Mouse (Mus musculus): ENCODE data around the gene Mypn. TPM values are rescaled to one million over a fixed set of nuclear protein-coding genes. Genes with fewer than 3 reads are reported as not detected.
A peak's percentile ranks its signal among the peaks of the same experiment; 100 is the strongest.

Mypn gene
- 1 to 10 TPM; 3.0 to 3.2 TPM for total RNA-seq (2021)
- long read RNA-seq, experiment 1: 0 reads
- long read RNA-seq, experiment 2, partial matches to known transcripts: 0 of 1 reads
- long read RNA-seq, experiment 2, other reads (novel, unspliced or antisense): 1 of 1 reads

DNA sequence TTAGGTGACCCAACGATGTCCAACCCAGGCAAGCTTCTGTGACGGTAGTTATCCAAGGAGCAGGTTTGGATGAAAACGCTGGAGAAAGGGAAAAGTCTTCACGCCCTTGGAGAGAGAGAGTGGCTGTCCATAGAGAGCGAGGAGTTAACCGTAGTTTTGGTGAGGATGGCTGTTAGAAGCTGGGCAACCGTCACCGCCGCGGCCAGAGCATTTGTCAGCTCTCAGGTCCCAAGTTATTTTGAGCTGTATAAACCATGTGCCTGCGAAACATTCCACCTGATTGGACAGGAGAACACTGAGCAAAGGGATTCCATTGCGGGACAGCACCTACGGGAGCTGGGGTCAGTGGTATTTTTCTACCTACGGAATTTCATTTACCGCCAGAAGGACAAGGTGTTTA is at the start of gene Mypn:
Mypn (minus strand) TSS at position 225 of the 400 bp plus-strand sequence.
- DNase-seq (ENCODE audit: low spot score in 2 of 2): no peak

DNA sequence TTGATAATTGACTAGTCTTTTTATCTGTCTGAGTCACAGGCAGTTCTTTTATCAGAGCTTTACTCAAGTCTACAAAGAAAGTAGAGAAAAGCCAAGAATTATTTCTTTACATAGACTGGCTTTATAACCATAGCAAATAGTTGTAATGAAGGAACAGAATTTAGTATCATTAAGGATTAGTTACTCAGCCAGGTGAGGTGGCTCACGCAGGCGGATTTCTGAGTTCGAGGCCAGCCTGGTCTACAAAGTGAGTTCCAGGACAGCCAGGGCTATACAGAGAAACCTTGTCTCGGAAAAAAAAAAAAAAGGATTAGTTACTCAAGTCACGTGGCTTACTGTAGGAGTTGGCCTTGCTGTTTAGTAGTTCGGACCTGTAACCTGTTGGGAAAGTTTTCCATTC is 44.7 kb upstream of the Mypn start:
- DNase-seq (ENCODE audit: low spot score in 2 of 2): no peak

DNA sequence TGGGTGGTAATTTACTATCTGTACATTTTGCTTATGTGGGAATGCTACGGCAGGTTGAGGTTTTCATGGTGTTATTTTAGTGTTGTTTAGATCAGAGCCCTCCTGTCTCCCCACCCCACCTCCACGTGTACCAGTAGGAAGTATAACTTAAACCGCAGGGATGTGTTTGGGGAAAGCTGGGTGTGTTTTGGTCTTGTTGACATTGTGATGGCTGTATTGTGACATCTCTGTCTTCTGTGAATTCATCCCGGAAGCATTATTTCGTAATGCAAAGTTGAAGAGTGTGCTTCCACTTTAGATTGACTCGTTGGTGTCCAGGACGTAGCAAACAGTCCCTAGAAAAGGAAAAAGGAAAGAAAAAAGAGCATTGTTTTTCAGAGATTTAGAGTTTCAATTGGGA is 43.7 kb upstream of the Mypn start:
- DNase-seq (ENCODE audit: low spot score in 2 of 2): no peak

DNA sequence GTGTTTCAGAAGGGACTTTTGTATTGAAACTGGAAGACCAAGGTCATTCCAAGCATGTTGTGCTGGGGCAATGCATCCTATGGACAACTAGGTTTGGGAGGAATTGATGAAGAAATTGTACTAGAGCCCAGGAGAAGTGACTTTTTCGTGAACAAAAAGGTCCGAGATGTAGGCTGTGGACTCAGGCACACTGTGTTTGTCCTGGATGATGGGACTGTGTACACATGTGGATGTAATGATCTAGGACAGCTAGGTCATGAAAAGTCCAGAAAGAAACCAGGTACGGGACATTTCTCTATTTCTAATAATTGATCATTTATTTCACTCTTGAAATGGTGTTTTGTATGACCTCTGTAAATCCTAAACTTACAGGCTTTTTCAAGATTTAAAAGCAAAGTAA is 42.1 kb upstream of the Mypn start:
- DNase-seq (ENCODE audit: low spot score in 2 of 2): no peak

DNA sequence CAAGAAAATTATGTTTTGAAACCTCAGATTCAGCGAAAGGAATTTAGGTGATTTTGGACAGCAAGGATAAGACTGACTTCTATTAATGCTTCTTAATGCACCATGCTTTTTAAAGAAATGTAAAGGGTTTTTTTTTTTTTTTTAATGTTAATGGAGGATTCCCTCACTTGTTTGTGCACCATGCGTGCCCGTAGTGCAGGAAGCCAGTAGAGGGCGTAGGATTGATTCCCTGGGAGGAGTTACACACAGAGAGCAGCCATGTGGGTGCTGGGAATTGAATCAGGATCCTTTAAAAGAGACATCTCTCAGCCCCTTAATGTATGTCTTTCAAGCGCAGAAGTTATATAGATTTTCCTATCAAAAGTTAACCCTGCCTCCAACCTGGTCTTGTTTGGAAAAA is 41.0 kb upstream of the Mypn start:
- no peak for DNase-seq (ENCODE audit: low spot score in 2 of 2)

DNA sequence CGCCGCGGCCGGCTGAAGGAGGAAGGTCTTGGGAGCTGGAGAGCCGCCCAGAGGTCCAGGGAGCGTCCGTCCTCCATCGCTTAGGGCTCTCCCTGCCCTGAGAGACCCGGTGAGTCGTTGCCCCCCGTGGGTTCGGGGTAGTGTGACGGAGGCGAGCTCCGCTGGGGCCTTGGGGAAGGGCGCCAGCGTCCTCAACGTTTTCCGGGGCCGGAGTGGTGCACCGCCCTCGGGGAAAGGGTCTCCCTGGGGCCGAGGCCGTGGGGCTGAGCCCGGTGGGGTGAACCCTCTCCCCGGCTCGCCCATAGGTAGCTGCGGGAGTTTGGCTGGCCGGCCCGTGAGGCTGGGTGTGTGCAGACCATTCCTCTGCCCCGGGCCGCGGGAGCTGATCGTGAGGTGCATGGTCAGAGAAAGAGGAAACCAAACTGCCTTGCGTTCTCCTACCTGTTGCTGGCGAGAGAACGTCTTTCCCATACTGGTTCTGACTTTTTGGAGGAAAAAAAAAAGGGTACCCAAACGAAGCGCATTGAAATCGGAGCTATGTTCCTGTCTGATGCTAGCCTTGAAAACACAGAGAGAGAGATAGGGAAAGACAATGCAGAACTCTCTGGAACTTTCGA is 40.4 kb upstream of the Mypn start:
- DNase-seq (ENCODE audit: low spot score in 2 of 2): no peak

DNA sequence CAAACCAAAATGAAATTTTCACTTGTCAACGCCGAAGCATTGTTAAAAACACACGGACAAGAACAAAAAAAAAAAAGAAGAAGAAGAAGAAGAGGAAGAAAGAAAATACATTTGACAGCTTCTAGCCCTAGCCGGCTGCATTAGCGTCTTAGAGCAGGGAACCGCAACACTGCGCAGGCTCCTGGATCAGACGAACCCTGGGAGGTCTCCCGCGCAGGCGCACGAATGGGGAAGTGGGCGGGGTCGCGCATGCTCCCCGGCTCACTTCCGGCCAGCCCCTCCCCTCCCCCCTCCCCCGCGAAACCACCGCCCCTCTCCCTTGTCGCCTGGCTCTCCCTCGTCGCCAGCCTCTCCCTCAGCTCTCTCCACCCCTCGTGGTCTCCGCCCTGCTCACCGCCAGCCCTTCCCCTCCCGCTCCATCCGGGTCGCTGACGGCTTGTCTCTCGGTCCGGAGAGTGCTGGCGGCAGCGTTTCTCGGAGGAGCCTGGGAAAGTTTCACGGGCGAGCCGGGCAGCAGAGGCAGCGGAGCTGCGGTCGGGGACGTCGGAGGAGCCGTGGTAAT is 39.8 kb upstream of the Mypn start, which contains the start of gene Herc4:
Herc4 (plus strand) TSS at position 318 of the 562 bp plus-strand sequence.
- DNase-seq (ENCODE audit: low spot score in 2 of 2): peak; percentile 91 to 95

DNA sequence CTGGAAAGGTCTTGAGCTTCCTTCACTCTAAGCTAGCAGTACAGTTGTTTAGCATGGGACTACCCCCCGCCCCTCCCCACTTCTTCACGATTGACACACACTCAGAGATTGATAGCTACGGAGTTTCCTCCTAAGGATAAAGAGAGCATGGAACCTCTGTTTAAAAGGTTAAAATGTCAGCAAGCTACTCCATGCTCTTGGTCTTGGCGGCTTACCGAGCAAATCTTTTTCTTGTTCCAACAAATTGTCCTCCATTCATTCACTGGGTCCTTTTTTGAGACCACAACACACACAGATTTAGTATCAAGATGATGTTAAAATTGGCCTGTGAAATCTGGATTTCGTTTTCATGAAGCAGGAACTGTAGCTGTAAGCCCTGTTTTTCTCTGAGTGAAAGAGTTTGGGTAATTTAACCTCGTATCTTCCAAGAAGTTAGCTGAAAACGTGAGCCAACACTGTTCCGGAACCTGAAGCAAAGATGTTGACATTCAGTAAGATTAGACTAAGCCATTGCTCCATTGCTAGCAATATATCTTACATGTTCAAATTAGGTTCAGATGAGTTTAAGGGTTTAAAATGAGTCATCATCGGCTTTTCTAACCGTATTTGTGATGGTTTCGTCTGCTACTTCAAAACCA is 39.2 kb upstream of the Mypn start:
- no peak for DNase-seq (ENCODE audit: low spot score in 2 of 2)

DNA sequence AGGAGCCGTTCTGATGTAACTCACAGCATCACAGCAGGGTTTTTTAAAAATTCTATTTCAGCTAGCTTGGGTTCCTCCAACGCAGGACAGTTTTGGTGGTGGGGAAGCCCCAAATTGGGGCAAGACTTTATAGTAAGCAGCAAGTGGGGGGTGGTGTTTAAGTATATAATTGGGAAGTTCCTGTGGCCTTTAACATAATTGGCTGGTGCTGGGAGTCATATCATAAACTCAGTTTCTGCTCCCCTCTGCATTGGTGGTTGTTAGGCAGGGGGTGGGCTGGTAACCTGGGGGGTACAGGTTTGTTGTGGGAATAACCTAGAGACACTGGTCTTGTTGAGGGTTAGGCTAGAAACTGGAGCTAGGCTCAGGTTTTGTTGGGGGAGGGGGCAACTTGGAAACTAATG is 37.1 kb upstream of the Mypn start:
- DNase-seq (ENCODE audit: low spot score in 2 of 2): no peak

DNA sequence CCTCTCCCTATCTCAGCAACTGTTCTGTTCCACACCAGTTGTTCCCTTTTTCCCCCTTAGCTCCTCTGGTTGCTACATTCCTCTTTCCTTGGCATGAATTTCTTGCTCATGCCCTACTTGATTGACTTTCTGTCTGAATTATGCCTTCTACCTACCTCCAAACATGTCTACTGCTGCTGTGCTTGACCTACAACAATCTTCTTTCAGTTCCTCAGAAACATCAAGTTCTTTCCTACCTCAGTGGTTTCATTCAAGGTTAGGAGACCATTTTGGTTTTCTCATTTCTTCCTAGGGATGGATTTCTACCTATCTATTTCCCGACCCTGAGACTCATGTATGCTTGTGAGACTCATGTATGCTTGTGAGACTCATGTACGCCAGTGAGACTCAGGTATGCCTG is 36.1 kb upstream of the Mypn start:
- DNase-seq (ENCODE audit: low spot score in 2 of 2): no peak

DNA sequence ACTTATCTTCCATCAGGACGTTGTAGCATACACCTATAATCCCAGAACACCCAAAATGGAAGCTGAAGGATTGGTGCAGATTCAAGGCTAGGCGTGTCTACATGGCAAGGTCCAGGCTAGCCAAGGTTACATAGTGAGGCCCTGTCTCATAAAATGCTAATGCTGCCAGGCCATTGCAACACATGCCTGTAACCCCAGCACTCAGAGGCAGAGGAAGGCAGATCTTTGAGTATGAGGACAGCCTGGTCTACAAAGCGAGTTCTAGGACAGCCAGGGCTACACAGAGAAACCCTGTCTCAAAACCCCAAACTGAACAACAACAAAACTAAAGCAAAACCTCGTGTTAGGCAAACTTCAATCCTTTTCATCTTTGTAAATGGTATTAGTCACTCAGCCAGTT is 34.3 kb upstream of the Mypn start:
- DNase-seq (ENCODE audit: low spot score in 2 of 2): no peak

DNA sequence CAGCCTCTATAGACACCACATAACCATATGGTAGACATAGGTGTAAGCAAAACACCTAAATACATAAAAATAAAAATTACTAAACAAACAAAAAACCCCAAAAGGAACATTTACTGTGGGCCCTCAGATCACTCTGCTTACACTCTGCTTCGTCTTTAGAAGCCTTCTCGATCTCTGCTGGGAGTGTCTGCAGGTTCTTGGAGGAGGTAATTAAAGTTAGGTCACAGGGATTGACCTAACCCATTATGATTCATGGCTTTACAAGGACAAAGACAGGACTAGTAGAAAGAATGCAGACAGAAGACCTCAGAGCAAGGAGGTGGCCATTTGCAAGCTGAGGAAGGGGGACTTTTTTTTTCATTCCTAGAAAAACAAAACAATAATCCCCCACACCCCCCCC is 33.5 kb upstream of the Mypn start:
- no peak for DNase-seq (ENCODE audit: low spot score in 2 of 2)

DNA sequence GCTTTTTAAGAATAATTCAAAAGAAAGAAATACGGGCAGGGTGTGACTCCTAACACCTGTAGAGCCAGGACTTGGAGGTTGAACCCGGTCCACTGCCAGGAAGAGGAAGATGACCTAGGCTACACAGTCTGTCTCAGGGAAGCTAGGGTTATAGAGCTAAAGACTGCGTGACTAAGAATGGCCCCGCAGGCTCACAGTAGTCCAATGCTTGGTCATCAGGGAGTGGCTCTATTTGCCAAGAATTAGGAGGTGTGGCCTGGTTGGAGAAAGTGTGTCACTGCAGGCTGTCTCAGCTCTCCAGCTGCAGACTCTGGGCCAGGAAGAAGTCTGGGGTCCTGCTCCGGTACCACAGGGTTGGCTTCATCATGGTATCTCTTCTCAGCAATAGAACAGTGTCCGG is 32.9 kb upstream of the Mypn start:
- no peak for DNase-seq (ENCODE audit: low spot score in 2 of 2)

DNA sequence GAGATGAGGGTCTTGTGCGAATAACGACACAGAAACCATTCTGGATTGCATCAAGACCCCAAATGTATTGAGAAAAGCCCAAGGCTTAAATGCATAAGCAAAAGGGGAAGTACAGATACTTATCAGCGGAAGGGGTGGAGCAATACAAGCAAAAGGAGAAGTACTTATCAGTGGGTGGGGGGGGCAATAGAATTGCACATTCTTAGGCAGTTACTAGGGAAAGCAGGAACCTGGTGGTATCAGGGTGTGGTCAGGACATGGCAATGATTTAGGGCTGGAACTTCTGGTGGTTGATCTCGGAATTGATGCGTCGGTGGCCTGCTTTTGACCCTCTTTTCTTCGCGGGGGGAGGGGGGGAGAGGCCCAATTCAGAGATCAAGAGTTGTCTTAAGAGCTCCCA is 32.1 kb upstream of the Mypn start:
- DNase-seq (ENCODE audit: low spot score in 2 of 2): no peak

DNA sequence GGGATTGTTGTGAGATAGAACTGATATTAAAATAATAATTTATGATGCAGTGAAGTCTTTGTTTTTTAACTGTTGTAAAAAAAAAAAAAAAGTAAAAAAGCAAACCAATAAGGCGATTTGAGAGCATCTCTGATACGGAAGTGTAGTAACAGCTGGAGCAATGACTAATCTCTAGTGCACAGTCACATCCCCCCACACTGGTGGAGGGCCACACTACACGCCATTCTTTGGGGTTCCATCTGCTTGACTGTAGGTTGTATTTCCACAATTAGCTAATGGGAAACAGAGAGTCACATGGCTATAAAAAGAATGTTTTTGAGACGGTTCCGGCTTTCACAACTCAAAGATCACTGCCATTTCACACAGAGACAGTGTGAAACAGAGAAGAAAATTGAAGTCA is 30.4 kb upstream of the Mypn start:
- DNase-seq (ENCODE audit: low spot score in 2 of 2): peak in 1 of 2 experiments; percentile 8

DNA sequence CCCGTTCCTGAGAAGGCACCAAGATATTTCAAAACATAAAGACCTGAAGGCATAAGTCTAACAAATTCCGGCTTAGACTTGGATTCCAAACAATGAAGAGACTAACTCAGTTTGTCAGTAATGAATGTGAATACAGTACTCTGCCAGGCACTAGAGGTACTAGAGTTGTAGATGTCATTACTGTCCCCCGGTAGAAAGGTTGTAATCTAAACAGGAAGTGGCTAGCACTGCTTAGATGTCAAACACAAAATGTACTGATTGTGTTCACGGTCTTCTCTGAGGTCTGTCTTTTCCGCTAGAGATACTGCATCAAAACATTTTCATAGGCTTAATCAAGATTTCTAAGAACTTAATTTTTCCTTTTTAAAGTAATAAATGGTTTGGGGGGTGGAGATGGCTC is 27.9 kb upstream of the Mypn start:
- no peak for DNase-seq (ENCODE audit: low spot score in 2 of 2)

DNA sequence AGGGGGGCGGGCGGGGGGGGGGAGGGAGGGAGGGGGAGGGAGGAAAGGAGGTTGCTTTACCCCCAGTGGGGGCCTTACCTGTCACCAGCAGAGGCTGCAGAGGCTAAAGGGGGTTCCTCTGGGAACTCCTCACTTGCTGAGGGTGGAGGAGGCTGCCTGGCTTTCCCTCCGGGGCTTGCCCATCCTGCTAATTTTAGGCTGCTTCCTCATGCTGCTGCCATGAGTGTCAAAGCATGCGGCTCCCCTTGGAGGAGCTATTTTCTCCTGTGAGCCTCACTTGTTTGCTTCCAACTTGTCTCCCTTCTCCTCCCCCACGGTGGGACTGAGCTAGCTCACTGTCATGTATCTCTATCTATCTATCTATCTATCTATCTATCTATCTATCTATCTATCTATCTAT is 27.1 kb upstream of the Mypn start:
- no peak for DNase-seq (ENCODE audit: low spot score in 2 of 2)

DNA sequence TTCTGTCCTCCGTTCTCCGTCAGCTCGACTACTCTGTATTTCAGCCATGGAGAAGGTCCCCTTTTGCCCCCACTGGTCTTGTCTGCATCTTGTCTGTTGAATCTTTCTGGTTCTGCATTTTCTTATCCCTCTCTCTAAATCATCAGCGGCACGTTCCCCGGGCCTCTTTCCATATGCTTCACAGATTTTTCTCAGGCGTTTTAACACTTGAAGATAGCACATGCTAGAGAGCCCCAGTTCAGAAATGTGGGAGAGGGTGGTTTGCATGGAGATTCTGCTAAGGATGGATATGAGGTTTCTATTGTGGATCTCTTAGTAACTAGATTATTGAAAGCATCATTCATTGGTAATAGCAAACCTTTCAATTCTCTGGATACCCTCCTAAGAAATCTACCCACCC is 26.5 kb upstream of the Mypn start:
- DNase-seq (ENCODE audit: low spot score in 2 of 2): peak in 1 of 2 experiments; percentile 7

DNA sequence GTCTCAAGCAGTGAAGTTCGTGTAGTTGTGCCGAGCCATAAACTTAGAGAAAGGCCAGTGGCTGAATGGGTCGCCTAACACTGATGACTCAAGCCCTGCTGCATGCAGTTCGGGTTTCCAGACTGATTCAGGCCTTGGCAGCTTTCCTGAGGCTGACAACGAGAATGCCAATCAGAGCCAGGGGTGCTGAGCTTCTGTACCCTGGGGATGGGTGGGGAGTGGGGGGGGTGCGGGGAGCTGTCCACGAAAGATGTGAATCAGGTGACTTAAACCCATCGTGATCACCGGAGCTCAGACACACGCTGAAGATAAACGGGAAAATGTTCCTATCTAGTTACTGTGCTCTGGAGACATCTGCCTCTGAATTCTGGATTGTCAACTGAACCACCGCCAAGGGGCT is 20.6 kb upstream of the Mypn start:
- no peak for DNase-seq (ENCODE audit: low spot score in 2 of 2)

DNA sequence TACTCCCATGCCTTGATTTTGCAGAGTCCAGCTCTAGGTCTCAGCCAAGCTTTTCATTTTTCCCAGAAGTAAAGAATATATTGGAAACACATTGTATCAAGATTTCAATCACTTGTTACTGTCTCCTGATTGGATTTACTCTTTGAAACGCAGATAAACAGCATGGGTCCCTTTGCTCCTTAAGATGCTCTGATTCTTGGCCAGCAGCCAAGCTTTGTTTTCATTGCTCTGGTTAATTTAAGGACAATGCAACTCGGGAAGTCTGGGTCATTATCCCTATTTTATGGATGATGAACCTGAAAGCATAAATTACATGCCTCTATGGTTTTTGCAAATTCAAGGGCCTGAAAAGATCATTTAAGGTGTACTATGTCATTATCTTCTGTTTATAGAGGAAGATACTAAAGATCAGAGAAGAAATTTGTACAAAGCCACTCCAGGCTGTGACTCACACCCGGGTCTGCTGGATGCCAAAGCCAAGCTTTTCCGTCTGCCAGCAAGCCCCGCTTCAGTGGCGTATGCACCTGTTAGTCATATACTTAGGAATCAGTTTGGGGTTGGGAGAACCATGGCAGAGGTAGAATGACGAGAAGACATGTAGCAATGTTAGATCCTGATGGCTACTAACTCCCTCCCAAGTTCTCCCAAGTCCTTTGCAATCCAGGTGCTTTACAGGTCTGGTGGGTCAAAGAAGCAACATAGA is 17.5 kb upstream of the Mypn start:
- no peak for DNase-seq (ENCODE audit: low spot score in 2 of 2)

DNA sequence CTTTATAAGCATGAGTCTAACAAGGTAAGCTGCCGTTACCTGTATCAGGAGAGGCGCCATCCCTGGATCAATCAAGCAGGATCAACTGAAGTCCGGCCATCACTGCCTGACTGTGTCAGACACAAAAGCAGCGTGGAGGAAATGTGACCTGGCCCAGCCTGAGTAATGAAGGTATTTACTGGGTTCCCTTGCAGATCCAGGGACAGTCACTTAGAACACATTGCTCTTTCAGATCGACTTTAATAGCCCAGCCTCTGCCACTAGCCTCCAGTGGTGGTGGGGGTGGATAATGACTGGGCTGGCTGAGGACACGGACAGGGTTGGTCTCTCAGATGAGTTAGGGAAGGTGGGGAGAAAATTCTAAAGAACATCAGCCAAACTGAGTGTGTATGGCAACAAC is 5.1 kb upstream of the Mypn start:
- no peak for DNase-seq (ENCODE audit: low spot score in 2 of 2)

DNA sequence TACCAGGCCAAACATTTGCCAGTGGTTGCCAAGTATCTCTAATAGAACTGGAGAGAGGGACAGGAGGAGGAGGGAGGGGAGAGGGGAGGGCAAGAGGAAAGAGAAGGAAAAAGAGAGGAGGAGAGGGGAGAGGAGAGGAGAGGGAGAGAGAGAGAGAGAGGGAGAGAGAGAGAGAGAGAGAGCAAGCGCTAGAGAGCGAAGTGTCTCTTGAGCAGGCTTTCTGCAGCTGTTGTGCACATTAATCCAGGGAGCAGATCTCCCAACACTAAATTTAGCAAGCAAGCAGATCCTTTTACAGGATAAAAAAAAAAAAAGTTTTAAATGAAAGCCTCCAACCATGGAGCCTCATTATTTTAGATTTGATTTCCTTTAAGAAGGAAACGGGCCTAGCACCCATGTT is 750 bp downstream of the Mypn start:
- no peak for DNase-seq (ENCODE audit: low spot score in 2 of 2)

All from layer of hippocampus, postnatal 14 days (tissue).